Mouse (Mus musculus) cortical plate, adult 2 months (tissue): ENCODE measurements at regions not wholly inside any gene's neighbourhood (a gene's known extent, or its start where the extent isn't known, plus 50 kb on each side); places are given as distances from the start of the nearest gene placed in this dataset.

Source experiments
- CTCF ChIP-seq: fragments of 200-500 bp; IDR thresholded peaks from 2 replicates; pipeline ENCODE4 v1.5.1; 2011; ENCODE audit warnings: mild to moderate bottlenecking, control low read depth, low read length; ENCODE audit not compliant: insufficient read depth; ENCODE audit errors: extremely low read depth
- POLR2A ChIP-seq: fragments of 200-500 bp; IDR thresholded peaks from 2 replicates; pipeline ENCODE4 v1.6.1; 2011; ENCODE audit warnings: mild to moderate bottlenecking, low read length, control low read depth; ENCODE audit not compliant: insufficient read depth; ENCODE audit errors: extremely low read depth

DNA sequence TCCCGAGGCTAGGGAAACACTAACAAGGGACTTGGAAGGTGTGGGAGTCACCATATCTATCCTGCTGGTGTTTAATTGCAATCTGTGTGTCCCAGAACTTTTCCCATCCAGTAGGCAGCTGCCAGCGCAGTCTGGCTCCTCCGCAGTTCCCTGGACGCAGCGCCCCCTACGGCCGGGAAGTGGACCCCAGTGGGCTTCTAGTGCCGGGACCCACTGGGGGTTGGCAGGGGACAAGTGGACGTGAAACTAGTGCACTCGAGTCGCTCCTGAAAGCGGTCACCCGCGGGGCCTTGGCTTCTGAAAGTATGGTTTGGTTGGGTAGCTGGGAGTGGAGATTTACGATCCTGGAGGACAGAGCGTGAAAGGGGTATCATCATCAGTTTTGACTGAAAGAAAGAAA, 101.2 kb upstream of the Zic3 start:
- TF ChIP-seq POLR2A (no peak), CTCF (no peak)
